Mouse (Mus musculus) CH12.LX (cell line): ENCODE measurements at regions not wholly inside any gene's neighbourhood (a gene's known extent, or its start where the extent isn't known, plus 50 kb on each side); places are given as distances from the start of the nearest gene placed in this dataset.

ENCODE experiments used
- DNase-seq: peaks from one replicate; pipeline ENCODE4 v3.0.0-alpha.2; 2013; ENCODE audit errors: extremely low read depth
- H3K27ac ChIP-seq: 2 replicates; pipeline ENCODE4 v1.5.1; 2012; ENCODE audit warnings: low read depth, mild to moderate bottlenecking, control low read depth, moderate library complexity; ENCODE audit not compliant: insufficient read depth
- H3K27me3 ChIP-seq: replicated peaks from 2 replicates; pipeline ENCODE3; 2012; ENCODE audit warnings: inconsistent platforms
- H3K36me3 ChIP-seq, 2 experiments: replicated peaks in 1 of 2; 2 replicates each; pipeline versions ENCODE3 to v1.6.1; 2012; ENCODE audit warnings: inconsistent platforms in 1 of 2, low read length in 1 of 2, mild to moderate bottlenecking in 1 of 2, mixed read lengths in 1 of 2, moderate library complexity in 1 of 2; ENCODE audit not compliant: control insufficient read depth in 1 of 2, insufficient read depth in 1 of 2
- H3K4me1 ChIP-seq, 2 experiments: 2 replicates each; pipeline ENCODE4 v1.6.1; 2012; ENCODE audit warnings: inconsistent platforms in 1 of 2, moderate library complexity in 1 of 2; ENCODE audit not compliant: insufficient read depth in 2 of 2, control insufficient read depth in 1 of 2
- H3K4me2 ChIP-seq: 2 replicates; pipeline ENCODE4 v1.6.1; 2012; ENCODE audit warnings: low read depth, mild to moderate bottlenecking, control low read depth; ENCODE audit not compliant: poor library complexity, insufficient read depth, severe bottlenecking
- H3K4me3 ChIP-seq, 3 experiments: fragments of 150-350 bp in 1 of 3; sonication (generic) in 1 of 3; replicated peaks in 1 of 3; 2 replicates each; pipeline versions ENCODE3 to v1.5.1; 2011 to 2012; ENCODE audit warnings: low read depth in 2 of 3, low read length in 2 of 3, mild to moderate bottlenecking in 2 of 3, moderate library complexity in 2 of 3, control low read depth in 1 of 3, improper control_type of control experiment in 1 of 3, inconsistent platforms in 1 of 3, mixed read lengths in 1 of 3; ENCODE audit not compliant: poor library complexity in 1 of 3
- H3K79me2 ChIP-seq: replicated peaks from 2 replicates; pipeline ENCODE4 v1.6.1; 2012; ENCODE audit warnings: mild to moderate bottlenecking, moderate library complexity; ENCODE audit not compliant: control insufficient read depth, poor library complexity, insufficient read depth, severe bottlenecking; ENCODE audit errors: extremely low read depth
- H3K9ac ChIP-seq: 2 replicates; pipeline ENCODE4 v1.6.1; 2012; ENCODE audit warnings: low read depth, mild to moderate bottlenecking, control low read depth, moderate library complexity; ENCODE audit not compliant: insufficient read depth
- H3K9me3 ChIP-seq: replicated peaks from 2 replicates; pipeline ENCODE3; 2012; ENCODE audit warnings: low read length, inconsistent platforms, mixed read lengths
- BHLHE40 ChIP-seq: IDR thresholded peaks from 2 replicates; pipeline ENCODE4 v1.6.1; 2011; ENCODE audit warnings: mild to moderate bottlenecking, low read depth, low read length, improper control_type of control experiment
- CHD2 ChIP-seq: IDR thresholded peaks from 2 replicates; pipeline ENCODE4 v1.6.1; 2011; ENCODE audit warnings: low read length, improper control_type of control experiment
- E2F4 ChIP-seq: IDR thresholded peaks from 2 replicates; pipeline ENCODE4 v1.6.1; 2011; ENCODE audit warnings: low read depth, low read length, improper control_type of control experiment; ENCODE audit not compliant: insufficient replicate concordance
- EP300 ChIP-seq: IDR thresholded peaks from 2 replicates; pipeline ENCODE4 v1.6.1; 2011; ENCODE audit warnings: low read length, improper control_type of control experiment
- ETS1 ChIP-seq: conservative IDR thresholded peaks from 2 replicates; pipeline ENCODE4 v1.6.1; 2012; ENCODE audit warnings: low read depth, mild to moderate bottlenecking, inconsistent platforms, low read length, improper control_type of control experiment, moderate library complexity
- GABPA ChIP-seq: IDR thresholded peaks from 2 replicates; pipeline ENCODE4 v1.6.1; 2012; ENCODE audit warnings: low read depth, low read length, improper control_type of control experiment, inconsistent platforms; ENCODE audit not compliant: insufficient replicate concordance
- HCFC1 ChIP-seq: IDR thresholded peaks from 2 replicates; pipeline ENCODE4 v1.6.1; 2012; ENCODE audit warnings: low read depth, mild to moderate bottlenecking, inconsistent platforms, low read length, improper control_type of control experiment
- KAT2A ChIP-seq: IDR thresholded peaks from 2 replicates; pipeline ENCODE4 v1.6.1; 2012; ENCODE audit warnings: low read length, improper control_type of control experiment, inconsistent platforms; ENCODE audit not compliant: insufficient replicate concordance
- MAFK ChIP-seq: IDR thresholded peaks from 2 replicates; pipeline ENCODE4 v1.6.1; 2011; ENCODE audit warnings: low read length, improper control_type of control experiment; ENCODE audit not compliant: insufficient replicate concordance
- MAX ChIP-seq: IDR thresholded peaks from 2 replicates; pipeline ENCODE4 v1.6.1; 2011; ENCODE audit warnings: low read length, improper control_type of control experiment
- MXI1 ChIP-seq: IDR thresholded peaks from 2 replicates; pipeline ENCODE4 v1.6.1; 2011; ENCODE audit warnings: mild to moderate bottlenecking, low read depth, low read length, improper control_type of control experiment
- NELFE ChIP-seq: IDR thresholded peaks from 2 replicates; pipeline ENCODE4 v1.6.1; 2011; ENCODE audit warnings: low read depth, low read length, improper control_type of control experiment
- NRF1 ChIP-seq: IDR thresholded peaks from 2 replicates; pipeline ENCODE4 v1.6.1; 2014; ENCODE audit warnings: low read depth, mild to moderate bottlenecking, inconsistent platforms, low read length, improper control_type of control experiment, moderate library complexity
- PAX5 ChIP-seq: IDR thresholded peaks from 2 replicates; pipeline ENCODE4 v1.6.1; 2012; ENCODE audit warnings: low read length, inconsistent platforms, mixed read lengths
- POLR2AphosphoS2 ChIP-seq: IDR thresholded peaks from 2 replicates; pipeline ENCODE4 v1.6.1; 2011; ENCODE audit warnings: low read depth, low read length, improper control_type of control experiment
- RAD21 ChIP-seq: IDR thresholded peaks from 2 replicates; pipeline ENCODE4 v1.6.1; 2011; ENCODE audit warnings: low read depth, mild to moderate bottlenecking, low read length, improper control_type of control experiment, moderate library complexity
- RCOR1 ChIP-seq: conservative IDR thresholded peaks from 2 replicates; pipeline ENCODE4 v1.6.1; 2012; ENCODE audit warnings: low read depth, mild to moderate bottlenecking, inconsistent platforms, low read length, improper control_type of control experiment
- SIN3A ChIP-seq: IDR thresholded peaks from 2 replicates; pipeline ENCODE4 v1.6.1; 2012; ENCODE audit warnings: low read length, improper control_type of control experiment, inconsistent platforms
- SMC3 ChIP-seq: IDR thresholded peaks from 2 replicates; pipeline ENCODE4 v1.6.1; 2011; ENCODE audit warnings: low read depth, low read length, improper control_type of control experiment
- ZC3H11A ChIP-seq: IDR thresholded peaks from 2 replicates; pipeline ENCODE4 v1.6.1; 2012; ENCODE audit warnings: low read depth, mild to moderate bottlenecking, inconsistent platforms, low read length, improper control_type of control experiment
- ZKSCAN1 ChIP-seq: IDR thresholded peaks from 2 replicates; pipeline ENCODE4 v1.6.1; 2012; ENCODE audit warnings: low read depth, inconsistent platforms, low read length, improper control_type of control experiment, borderline replicate concordance
- ZMIZ1 ChIP-seq: IDR thresholded peaks from 2 replicates; pipeline ENCODE4 v1.6.1; 2012; ENCODE audit warnings: low read depth, mild to moderate bottlenecking, inconsistent platforms, low read length, improper control_type of control experiment
- ZNF384 ChIP-seq: IDR thresholded peaks from 2 replicates; pipeline ENCODE4 v1.6.1; 2012; ENCODE audit warnings: low read depth, low read length, improper control_type of control experiment, inconsistent platforms
- dilution Hi-C: fragments of 300-500 bp; cut with MboI; formaldehyde crosslinking; loops from 2 replicates; pipeline ENCODE4 v1.14.3; 2020; ENCODE audit warnings: low sequenced_read_pairs; ENCODE audit not compliant: extremely low pct_unique_long_range_greater_than_20kb, extremely low pct_ligation_motif_present
- in situ Hi-C: fragments of 300-500 bp; cut with MboI; formaldehyde crosslinking; loops from 3 replicates; pipeline ENCODE4 v1.14.3; 2019; ENCODE audit warnings: low sequenced_read_pairs, low pct_ligation_motif_present, low pct_unique_long_range_greater_than_20kb, mixed read lengths

DNA sequence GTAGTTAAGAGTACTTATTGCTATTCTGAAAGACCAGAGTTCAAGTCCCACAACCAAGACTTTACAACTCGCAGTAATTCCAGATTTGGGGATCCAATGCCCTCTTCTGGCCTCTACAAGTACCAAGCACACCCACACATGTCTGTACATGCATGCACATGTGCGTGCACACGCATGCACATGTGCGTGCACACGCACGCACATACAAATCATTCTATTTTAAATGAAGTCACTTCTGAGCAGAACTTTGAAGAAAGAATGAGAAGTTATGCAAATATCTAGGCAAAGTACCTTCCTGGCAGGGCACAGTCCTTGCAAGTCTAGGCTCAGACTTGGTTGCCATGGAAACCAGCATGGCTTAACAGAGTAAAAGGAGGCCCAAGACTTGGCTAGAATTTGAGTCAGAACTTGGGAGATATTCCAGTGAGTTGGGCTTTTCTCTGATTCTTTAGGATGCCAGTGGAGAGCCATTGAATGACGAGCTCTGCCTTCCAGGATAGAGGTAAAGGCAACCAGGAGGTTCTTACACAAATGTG lies 265.4 kb upstream of the Atp2b1 start (continued):
- peak; percentile 83 for TF ChIP-seq BHLHE40
- TF ChIP-seq SMC3, result no peak
- TF ChIP-seq POLR2AphosphoS2, result no peak
- TF ChIP-seq SIN3A, result no peak
- no peak for TF ChIP-seq KAT2A
- no peak for TF ChIP-seq GABPA
- peak; percentile 39; the same call in 1 of the 2 replicates for TF ChIP-seq ETS1
- no peak for TF ChIP-seq CHD2
- no peak for TF ChIP-seq EP300
- TF ChIP-seq ZMIZ1, result no peak
- TF ChIP-seq MAFK, result no peak

DNA sequence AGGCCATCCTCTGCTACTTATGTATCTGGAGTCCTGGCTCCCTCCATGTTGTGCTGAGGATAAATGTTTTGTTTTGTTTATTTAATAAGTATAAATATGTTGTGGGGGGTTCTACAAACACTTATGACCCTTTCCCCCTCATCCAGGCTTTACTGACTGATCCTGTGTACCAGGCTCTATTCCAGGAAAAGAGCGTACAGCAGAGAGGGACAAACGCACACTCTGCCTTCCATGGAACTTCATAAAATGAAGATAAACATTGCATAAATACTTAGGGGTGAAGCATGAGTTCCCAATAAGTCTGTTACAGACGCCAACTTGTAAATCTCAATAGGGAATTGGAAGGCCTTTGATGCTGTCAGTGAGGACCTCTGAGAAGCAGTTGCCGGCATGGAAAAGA lies 263.7 kb upstream of the Atp2b1 start:
- in situ Hi-C loops, result no loop called here
- H3K4me2 ChIP-seq, result no peak overlapping the region
- no peak overlapping the region for H3K27ac ChIP-seq
- dilution Hi-C loops, result no loop called here
- H3K4me3 ChIP-seq, result no peak overlapping the region
- no peaks in the 10 kb centered on the region for H3K9me3 ChIP-seq
- H3K79me2 ChIP-seq, result no peaks in the 10 kb centered on the region
- no peak overlapping the region for H3K9ac ChIP-seq
- no peak for DNase-seq
- no peaks in the 10 kb centered on the region for H3K27me3 ChIP-seq
- H3K36me3 ChIP-seq, result no peaks in the 10 kb centered on the region
- TF ChIP-seq MAX (no peak), NRF1 (no peak), RAD21 (no peak), PAX5 (no peak), POLR2AphosphoS2 (no peak), NELFE (no peak), ZNF384 (no peak), MXI1 (no peak), ZC3H11A (no peak), E2F4 (no peak), MAFK (no peak), HCFC1 (no peak), ZKSCAN1 (no peak), RCOR1 (no peak)
- H3K4me1 ChIP-seq, result peaks cover 10 to 16% of the 10 kb centered on the region in 2 experiments
